Mouse (Mus musculus): ENCODE results near the gene Dcun1d4. TPM values are rescaled to one million over a fixed set of nuclear protein-coding genes. Genes with fewer than 3 reads are reported as not detected.

The Dcun1d4 gene
- 1.9 and 3.6 TPM in 2 replicates for polyA plus RNA-seq (2011; ENCODE audit: insufficient read depth, insufficient read length, low replicate concordance, missing spikeins)

DNA sequence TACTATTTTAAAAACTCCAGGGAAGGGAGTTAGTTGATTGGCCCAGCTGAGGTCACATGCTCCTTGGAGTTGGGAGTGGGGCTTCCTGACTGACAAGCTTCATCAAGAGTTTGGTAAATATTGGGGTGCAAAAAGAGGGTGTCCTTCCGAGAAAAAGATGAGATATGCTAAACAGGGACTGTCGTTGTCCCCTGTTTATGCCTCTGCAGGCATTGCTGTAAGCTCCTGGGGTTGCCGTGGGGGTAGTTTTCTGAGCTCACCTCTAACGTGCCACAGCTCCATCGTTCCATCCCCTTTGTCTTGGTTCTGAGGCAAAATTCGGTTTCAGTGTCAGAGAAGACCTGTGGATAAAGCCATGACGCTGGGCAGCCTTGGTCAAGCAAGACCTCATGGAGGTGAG is at the start of gene Dcun1d4:
Gene Dcun1d4, plus strand, starts transcription at position 301 of the 400 bp plus-strand sequence.
- Histone ChIP-seq H3K27ac (ENCODE audit: control insufficient read depth, insufficient read depth, low read depth, low read length, poor library complexity) (no peak within 1 kb of the TSS), H3K4me3 (replicated peaks; ENCODE audit: control insufficient read depth, low read depth, low read length) (no peak within 1 kb of the TSS), H3K4me1 (ENCODE audit: control insufficient read depth, insufficient read depth, low read length) (no peaks in the 10 kb centered on the region)
- 71% methylated on average over 7 of the region's 7 CpGs for WGBS
- TF ChIP-seq POLR2A (IDR thresholded peaks at IDR 0.05; ENCODE audit: borderline replicate concordance, control insufficient read depth, low read depth, low read length) (no peak), CTCF (IDR thresholded peaks at IDR 0.05; ENCODE audit: control insufficient read depth, insufficient read depth, low read length) (no peak)

DNA sequence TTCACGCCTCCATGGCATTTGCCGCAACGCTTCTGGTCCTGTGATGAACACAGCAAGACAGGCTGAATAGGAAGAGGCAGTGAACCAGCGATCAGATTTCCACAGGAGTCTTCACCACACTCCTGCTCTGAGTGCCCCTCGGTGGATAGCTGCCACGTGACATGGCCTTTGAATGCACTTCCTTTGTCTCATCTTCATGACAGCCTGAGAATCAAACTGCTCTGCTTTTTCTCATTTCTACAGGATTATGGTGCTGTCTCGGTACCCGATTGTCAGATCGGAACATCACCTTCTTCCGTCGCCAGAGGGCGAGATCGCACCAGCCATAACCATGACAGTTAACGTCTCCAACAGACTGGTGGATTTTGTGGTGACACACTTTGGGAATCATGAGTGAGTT is 49.2 kb upstream of the Dcun1d4 start:
- no peak overlapping the region for H3K27ac ChIP-seq (ENCODE audit: control insufficient read depth, insufficient read depth, low read depth, low read length, poor library complexity)
- TF ChIP-seq POLR2A (IDR thresholded peaks at IDR 0.05; ENCODE audit: borderline replicate concordance, control insufficient read depth, low read depth, low read length) = no peak
- TF ChIP-seq CTCF (IDR thresholded peaks at IDR 0.05; ENCODE audit: control insufficient read depth, insufficient read depth, low read length) = peak; percentile 62
- WGBS = 25% methylated on average over 14 of the region's 14 CpGs
- H3K4me1 ChIP-seq (ENCODE audit: control insufficient read depth, insufficient read depth, low read length) = no peaks in the 10 kb centered on the region
- no peak overlapping the region for H3K4me3 ChIP-seq (replicated peaks; ENCODE audit: control insufficient read depth, low read depth, low read length)

DNA sequence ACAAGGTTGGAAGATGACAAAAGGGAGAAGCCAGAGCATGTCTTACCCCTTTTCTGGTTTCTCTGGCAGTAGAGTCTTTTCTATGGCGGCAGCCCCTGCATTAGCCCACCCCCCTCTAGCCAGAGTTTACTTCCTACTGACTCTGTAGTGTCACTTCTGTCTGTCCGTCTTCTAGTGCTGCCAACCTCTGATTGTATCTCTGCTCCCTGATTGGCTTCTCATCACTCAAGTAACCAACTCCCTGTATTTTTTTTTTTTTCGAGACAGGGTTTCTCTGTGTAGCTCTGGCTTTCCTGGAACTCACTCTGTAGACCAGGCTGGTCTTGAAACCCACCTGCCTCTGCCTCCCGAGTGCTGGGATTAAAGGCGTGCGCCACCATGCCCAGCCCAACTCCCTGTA is 48.0 kb upstream of the Dcun1d4 start:
- no peak for TF ChIP-seq POLR2A (IDR thresholded peaks at IDR 0.05; ENCODE audit: borderline replicate concordance, control insufficient read depth, low read depth, low read length)
- WGBS = 60% methylated on average over 6 of the region's 6 CpGs
- no peak overlapping the region for H3K4me3 ChIP-seq (replicated peaks; ENCODE audit: control insufficient read depth, low read depth, low read length)

DNA sequence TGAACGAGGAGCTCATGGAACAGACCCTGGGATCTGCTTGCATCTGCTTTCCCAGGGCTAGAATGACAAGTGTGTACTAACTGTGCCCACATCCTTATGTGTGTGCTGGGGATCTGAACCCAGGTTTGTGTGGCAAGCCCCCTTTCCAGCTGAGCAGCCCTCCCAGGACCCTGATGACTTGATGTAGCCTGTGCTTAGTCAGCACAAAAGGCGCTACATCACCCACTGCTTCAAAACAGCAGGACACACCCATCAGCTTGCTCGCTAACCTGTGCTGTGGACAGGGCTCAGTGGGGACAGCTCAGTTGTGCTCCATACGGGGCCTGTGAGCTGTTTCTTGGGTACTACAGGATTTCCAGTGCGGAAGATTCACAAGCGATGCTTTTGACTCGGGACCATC is 46.0 kb upstream of the Dcun1d4 start:
- no peak overlapping the region for H3K27ac ChIP-seq (ENCODE audit: control insufficient read depth, insufficient read depth, low read depth, low read length, poor library complexity)
- WGBS = 78% methylated on average over 7 of the region's 7 CpGs
- TF ChIP-seq POLR2A (IDR thresholded peaks at IDR 0.05; ENCODE audit: borderline replicate concordance, control insufficient read depth, low read depth, low read length) (no peak), CTCF (IDR thresholded peaks at IDR 0.05; ENCODE audit: control insufficient read depth, insufficient read depth, low read length) (no peak)
- no peaks in the 10 kb centered on the region for H3K4me1 ChIP-seq (ENCODE audit: control insufficient read depth, insufficient read depth, low read length)
- no peak overlapping the region for H3K4me3 ChIP-seq (replicated peaks; ENCODE audit: control insufficient read depth, low read depth, low read length)

More for the DNA sequence above, 48.0 kb upstream of the Dcun1d4 start:
- H3K27ac ChIP-seq (ENCODE audit: control insufficient read depth, insufficient read depth, low read depth, low read length, poor library complexity) = no peak overlapping the region
- no peaks in the 10 kb centered on the region for H3K4me1 ChIP-seq (ENCODE audit: control insufficient read depth, insufficient read depth, low read length)

DNA sequence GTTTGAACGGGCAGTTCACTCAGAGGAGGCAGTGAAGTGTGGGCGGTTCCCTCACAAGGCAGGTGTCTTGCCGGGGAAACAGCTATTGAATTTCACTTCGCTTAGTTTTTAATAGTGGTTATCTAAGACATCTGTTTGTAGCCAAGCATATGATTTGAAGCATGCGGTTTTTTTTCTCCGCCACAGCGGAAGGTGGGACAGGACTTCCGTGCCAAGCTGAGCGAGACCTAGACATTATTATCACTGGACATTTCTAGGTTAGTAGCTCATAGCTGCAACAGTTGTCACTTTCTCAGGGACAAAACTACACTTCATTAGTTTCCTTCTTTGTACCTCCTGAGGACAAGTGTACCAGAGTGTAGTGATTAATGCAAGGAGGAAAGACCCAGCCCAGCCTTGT is 38.6 kb upstream of the Dcun1d4 start:
- no peak for TF ChIP-seq CTCF (IDR thresholded peaks at IDR 0.05; ENCODE audit: control insufficient read depth, insufficient read depth, low read length)
- no peak for TF ChIP-seq POLR2A (IDR thresholded peaks at IDR 0.05; ENCODE audit: borderline replicate concordance, control insufficient read depth, low read depth, low read length)
- WGBS = 86% methylated on average over 9 of the region's 9 CpGs
- Histone ChIP-seq H3K4me3 (replicated peaks; ENCODE audit: control insufficient read depth, low read depth, low read length) (no peak overlapping the region), H3K4me1 (ENCODE audit: control insufficient read depth, insufficient read depth, low read length) (no peaks in the 10 kb centered on the region), H3K27ac (ENCODE audit: control insufficient read depth, insufficient read depth, low read depth, low read length, poor library complexity) (no peak overlapping the region)

DNA sequence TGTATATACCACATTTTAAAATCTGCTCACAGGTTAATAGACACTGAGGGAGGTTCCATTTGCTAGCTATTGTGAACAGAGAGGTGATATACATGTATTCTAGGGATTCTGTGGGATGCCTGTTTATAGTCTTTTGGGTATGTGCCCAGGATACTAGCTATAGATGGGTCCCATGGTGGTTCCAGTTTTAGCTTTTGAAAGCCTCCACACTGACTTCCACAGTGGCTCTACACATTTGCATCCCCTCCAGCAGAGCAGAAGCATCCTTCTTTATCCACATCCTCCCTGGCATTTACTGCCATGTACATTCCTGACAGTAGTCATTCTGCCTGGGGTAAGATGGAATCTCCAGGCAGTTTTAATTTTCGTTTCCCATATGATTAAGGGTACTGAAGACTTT is 30.5 kb upstream of the Dcun1d4 start:
- WGBS = 62% methylated on average over 1 of the region's 1 CpGs
- TF ChIP-seq CTCF (IDR thresholded peaks at IDR 0.05; ENCODE audit: control insufficient read depth, insufficient read depth, low read length) (no peak), POLR2A (IDR thresholded peaks at IDR 0.05; ENCODE audit: borderline replicate concordance, control insufficient read depth, low read depth, low read length) (no peak)
- no peaks in the 10 kb centered on the region for H3K4me1 ChIP-seq (ENCODE audit: control insufficient read depth, insufficient read depth, low read length)
- no peak overlapping the region for H3K27ac ChIP-seq (ENCODE audit: control insufficient read depth, insufficient read depth, low read depth, low read length, poor library complexity)
- H3K4me3 ChIP-seq (replicated peaks; ENCODE audit: control insufficient read depth, low read depth, low read length) = no peak overlapping the region

DNA sequence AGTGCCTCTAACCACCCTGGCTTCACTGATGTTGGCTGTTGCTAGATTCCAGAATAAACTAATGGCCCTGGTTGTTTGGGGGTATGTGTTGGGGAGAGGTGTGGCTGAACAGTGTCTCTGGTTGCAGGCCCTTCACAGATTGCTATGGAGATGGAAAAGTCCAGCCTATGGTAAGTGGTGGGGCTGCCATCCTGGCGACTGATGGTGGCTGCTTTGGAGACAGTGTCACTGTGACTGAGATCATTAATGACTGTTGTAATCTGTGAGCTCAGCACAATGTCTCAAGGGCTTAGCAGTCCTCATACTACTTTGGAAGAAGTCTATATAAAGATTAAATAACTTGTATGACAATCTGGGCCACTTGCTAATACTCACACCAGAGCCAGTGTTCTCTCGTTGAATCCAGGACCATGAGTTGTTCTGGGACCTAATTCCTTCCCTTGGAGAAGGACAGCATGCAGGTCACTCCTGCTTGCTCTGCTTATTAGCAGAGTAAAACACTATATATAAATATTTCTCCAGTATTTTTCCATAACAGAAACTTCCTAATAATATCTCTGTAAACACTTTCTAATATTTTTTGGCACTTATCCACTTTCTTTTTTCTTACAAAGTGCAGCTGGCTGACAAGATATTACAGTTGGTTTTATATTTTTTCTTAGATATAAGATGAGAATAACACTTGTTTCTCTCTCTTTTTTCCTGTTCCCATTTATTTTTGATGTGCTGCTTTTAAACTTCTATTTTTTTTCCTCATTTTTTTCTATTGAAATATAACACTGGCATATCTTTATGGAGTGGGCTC is 26.1 kb upstream of the Dcun1d4 start:
- H3K4me1 ChIP-seq (ENCODE audit: control insufficient read depth, insufficient read depth, low read length) = no peaks in the 10 kb centered on the region
- H3K27ac ChIP-seq (ENCODE audit: control insufficient read depth, insufficient read depth, low read depth, low read length, poor library complexity) = no peak overlapping the region
- 71% methylated on average over 2 of the region's 2 CpGs for WGBS
- TF ChIP-seq CTCF (IDR thresholded peaks at IDR 0.05; ENCODE audit: control insufficient read depth, insufficient read depth, low read length) = no peak
- no peak for TF ChIP-seq POLR2A (IDR thresholded peaks at IDR 0.05; ENCODE audit: borderline replicate concordance, control insufficient read depth, low read depth, low read length)
- H3K4me3 ChIP-seq (replicated peaks; ENCODE audit: control insufficient read depth, low read depth, low read length) = no peak overlapping the region

DNA sequence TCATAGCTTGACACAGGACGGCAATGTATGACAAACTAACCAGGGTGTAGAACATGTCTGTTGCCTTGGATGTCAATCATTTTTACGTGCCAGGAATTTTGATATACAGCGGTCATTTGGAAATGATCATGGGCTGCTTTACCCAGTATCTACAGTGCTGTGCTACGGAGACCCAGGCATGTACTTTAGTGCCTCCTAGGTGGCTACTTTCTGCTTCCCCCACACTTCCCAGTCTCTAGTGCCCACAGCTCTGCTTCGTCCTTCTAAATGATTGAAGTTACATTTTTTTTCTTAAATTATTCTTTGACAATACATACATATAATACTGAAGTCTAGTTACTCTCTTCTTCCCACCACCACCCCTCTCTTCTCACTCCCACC is 25.5 kb upstream of the Dcun1d4 start:
- WGBS = 82% methylated on average over 5 of the region's 5 CpGs
- Histone ChIP-seq H3K4me3 (replicated peaks; ENCODE audit: control insufficient read depth, low read depth, low read length) (no peak overlapping the region), H3K4me1 (ENCODE audit: control insufficient read depth, insufficient read depth, low read length) (no peaks in the 10 kb centered on the region), H3K27ac (ENCODE audit: control insufficient read depth, insufficient read depth, low read depth, low read length, poor library complexity) (no peak overlapping the region)
- no peak for TF ChIP-seq CTCF (IDR thresholded peaks at IDR 0.05; ENCODE audit: control insufficient read depth, insufficient read depth, low read length)
- TF ChIP-seq POLR2A (IDR thresholded peaks at IDR 0.05; ENCODE audit: borderline replicate concordance, control insufficient read depth, low read depth, low read length) = no peak

All from bone marrow, adult 2 months (tissue).